Mouse (Mus musculus): ENCODE data around the gene Olfml3.

DNA sequence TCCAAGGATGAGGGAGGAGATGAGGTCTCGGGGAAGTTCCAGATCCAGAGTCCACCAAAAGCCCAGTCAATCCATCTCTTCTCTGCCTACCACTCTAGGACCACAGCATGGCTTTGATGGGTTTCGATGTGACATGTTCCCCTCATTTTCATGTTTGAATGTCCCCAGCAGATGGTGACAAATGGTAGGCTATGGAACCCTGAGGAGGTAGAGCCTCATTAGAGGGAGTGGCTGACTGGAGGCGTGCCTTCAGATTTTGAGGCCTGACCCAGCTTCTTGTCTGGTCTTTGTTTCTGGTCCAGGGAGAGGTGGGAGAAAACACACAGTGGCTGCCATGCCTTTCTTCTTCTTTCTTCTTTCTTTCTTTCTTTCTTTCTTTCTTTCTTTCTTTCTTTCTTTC is 47.3 kb downstream of the Olfml3 start:
- no peak for TF ChIP-seq CTCF (IDR thresholded peaks at IDR 0.05; ENCODE audit: borderline replicate concordance, insufficient read depth, low read length)
- no peak for TF ChIP-seq POLR2A (IDR thresholded peaks at IDR 0.05; ENCODE audit: low read depth, low read length)

All from embryonic fibroblast, embryonic 13.5 days (primary cell).